Mouse (Mus musculus) hindbrain, embryonic 10.5 days (tissue): Measurements from ENCODE around the gene Resp18. TPM values are rescaled to one million over a fixed set of nuclear protein-coding genes. Genes with fewer than 3 reads are reported as not detected.
A peak's percentile ranks its signal among the peaks of the same experiment; 100 is the strongest.

Experiments used
- DNase-seq: peaks from one replicate; pipeline ENCODE4 v3.0.0-alpha.2; 2017; ENCODE audit warnings: low spot score
- H3K27ac ChIP-seq: fragments of 300-500 bp; sonication (generic); 2 replicates; pipeline ENCODE4 v1.5.1; 2016; ENCODE audit warnings: mild to moderate bottlenecking, moderate library complexity
- H3K27me3 ChIP-seq: fragments of 300-500 bp; sonication (generic); 2 replicates; pipeline ENCODE4 v1.6.1; 2016; ENCODE audit warnings: mild to moderate bottlenecking; ENCODE audit not compliant: poor library complexity, insufficient read depth, severe bottlenecking
- H3K36me3 ChIP-seq: fragments of 300-500 bp; sonication (generic); 2 replicates; pipeline ENCODE4 v1.6.1; 2016; ENCODE audit warnings: mild to moderate bottlenecking, moderate library complexity
- H3K4me1 ChIP-seq: fragments of 300-500 bp; sonication (generic); replicated peaks from 2 replicates; pipeline ENCODE4 v1.6.1; 2016; ENCODE audit warnings: mild to moderate bottlenecking
- H3K4me3 ChIP-seq: fragments of 300-500 bp; sonication (generic); 2 replicates; pipeline ENCODE4 v1.5.1; 2016; ENCODE audit warnings: mild to moderate bottlenecking, moderate library complexity
- H3K9me3 ChIP-seq: fragments of 300-500 bp; sonication (generic); 2 replicates; pipeline ENCODE4 v1.6.1; 2016; ENCODE audit warnings: mild to moderate bottlenecking, moderate library complexity
- WGBS: fragments of 180-500 bp; shearing (Covaris S2); methylation state at CpG from one replicate; pipeline ENCODE4 v1.1.7; 2016; 5-methylcytosine and 5-hydroxymethylcytosine counted together
- polyA plus RNA-seq: library from polyadenylated mRNA; unstranded; fragments of >200 nt; fragmentation: Nextera tagmentation; extraction: Ambion mirVana; gene quantifications from 2 replicates; pipeline ENCODE4 v1.2.1, GENCODE M21; 2016

The Resp18 gene
- polyA plus RNA-seq, 1 experiment from 2014 or later: 22.3 TPM

- Histone ChIP-seq H3K27ac (no peak overlapping the region), H3K4me3 (no peak overlapping the region), H3K36me3 (no peaks in the 10 kb centered on the region), H3K27me3 (no peaks in the 10 kb centered on the region), H3K4me1 (peaks cover 30% of the 10 kb centered on the region), H3K9me3 (no peaks in the 10 kb centered on the region)
- 83% methylated on average over 5 of the region's 5 CpGs for WGBS
- no peak for DNase-seq
Observed at GRCm38 (mm10) chr1:75293331-75293701, 15.1 kb upstream of the Resp18 start.

- no peak for DNase-seq
- Histone ChIP-seq H3K9me3 (no peaks in the 10 kb centered on the region), H3K4me1 (peaks cover 32% of the 10 kb centered on the region), H3K27ac (no peak overlapping the region), H3K4me3 (no peak overlapping the region), H3K27me3 (no peaks in the 10 kb centered on the region), H3K36me3 (no peaks in the 10 kb centered on the region)
- WGBS: 61% methylated on average over 12 of the region's 12 CpGs
Observed at GRCm38 (mm10) chr1:75292476-75293330, 14.5 kb upstream of the Resp18 start.

- H3K4me3 ChIP-seq: no peak overlapping the region
- no peaks in the 10 kb centered on the region for H3K27me3 ChIP-seq
- no peak for DNase-seq
- H3K4me1 ChIP-seq: peaks cover 32% of the 10 kb centered on the region
- H3K9me3 ChIP-seq: no peaks in the 10 kb centered on the region
- no peak overlapping the region for H3K27ac ChIP-seq
- WGBS: 81% methylated on average over 8 of the region's 8 CpGs
- H3K36me3 ChIP-seq: no peaks in the 10 kb centered on the region
Observed at GRCm38 (mm10) chr1:75291321-75291720, 13.1 kb upstream of the Resp18 start.

- no peaks in the 10 kb centered on the region for H3K27me3 ChIP-seq
- H3K4me1 ChIP-seq: peaks cover 32% of the 10 kb centered on the region
- no peak overlapping the region for H3K4me3 ChIP-seq
- no peak for DNase-seq
- H3K9me3 ChIP-seq: no peaks in the 10 kb centered on the region
- H3K36me3 ChIP-seq: no peaks in the 10 kb centered on the region
- H3K27ac ChIP-seq: no peak overlapping the region
Observed at GRCm38 (mm10) chr1:75290582-75290981, 12.4 kb upstream of the Resp18 start.

- Histone ChIP-seq H3K36me3 (no peaks in the 10 kb centered on the region), H3K27ac (peak overlapping the region; percentile 75), H3K4me1 (peaks cover 32% of the 10 kb centered on the region), H3K9me3 (no peaks in the 10 kb centered on the region), H3K27me3 (no peaks in the 10 kb centered on the region), H3K4me3 (no peak overlapping the region)
- DNase-seq: no peak
- 52% methylated on average over 8 of the region's 8 CpGs for WGBS
Observed at GRCm38 (mm10) chr1:75289888-75290431, 11.7 kb upstream of the Resp18 start.

GRCm38 (mm10) chr1:75289376-75289775 is 11.2 kb upstream of the Resp18 start:
- Histone ChIP-seq H3K27me3 (no peaks in the 10 kb centered on the region), H3K4me3 (no peak overlapping the region), H3K9me3 (no peaks in the 10 kb centered on the region), H3K27ac (peak overlapping the region; percentile 75), H3K4me1 (peaks cover 32% of the 10 kb centered on the region), H3K36me3 (no peaks in the 10 kb centered on the region)
- WGBS: 6% methylated on average over 7 of the region's 7 CpGs
- peak; percentile 77 for DNase-seq

- Histone ChIP-seq H3K36me3 (no peaks in the 10 kb centered on the region), H3K27me3 (no peaks in the 10 kb centered on the region), H3K4me3 (no peak overlapping the region), H3K27ac (no peak overlapping the region), H3K9me3 (peaks cover 11% of the 10 kb centered on the region; the same call in 1 of the 2 replicates), H3K4me1 (peaks cover 16% of the 10 kb centered on the region)
- DNase-seq: no peak
- WGBS: 89% methylated on average over 7 of the region's 7 CpGs
Observed at GRCm38 (mm10) chr1:75284911-75285310, 6.7 kb upstream of the Resp18 start.

GRCm38 (mm10) chr1:75283017-75283416 is 4.8 kb upstream of the Resp18 start:
- no peak for DNase-seq

GRCm38 (mm10) chr1:75277195-75278188 is 723 bp downstream of the Resp18 start:
- Histone ChIP-seq H3K4me3 (peak overlapping the region; percentile 40), H3K4me1 (0 out of 2 replicates have a peak, but pooled peaks cover 6% of the 10 kb centered on the region), H3K27me3 (peaks cover 33% of the 10 kb centered on the region), H3K36me3 (no peaks in the 10 kb centered on the region), H3K9me3 (peaks cover 11% of the 10 kb centered on the region; the same call in 1 of the 2 replicates), H3K27ac (0 out of 2 replicates have a peak overlapping the region, but pooled peaks have one; percentile 12)
- DNase-seq: peak; percentile 45
- 4% methylated on average over 23 of the region's 23 CpGs for WGBS

More at GRCm38 (mm10) chr1:75283017-75283416, 4.8 kb upstream of the Resp18 start:
- Histone ChIP-seq H3K36me3 (no peaks in the 10 kb centered on the region), H3K4me3 (no peak overlapping the region), H3K27ac (no peak overlapping the region), H3K9me3 (peaks cover 11% of the 10 kb centered on the region; the same call in 1 of the 2 replicates), H3K4me1 (0 out of 2 replicates have a peak, but pooled peaks cover 4% of the 10 kb centered on the region), H3K27me3 (peaks cover 12% of the 10 kb centered on the region)
- WGBS: 76% methylated on average over 5 of the region's 5 CpGs

GRCm38 (mm10) chr1:75264091-75264880 is 13.9 kb downstream of the Resp18 start, which contains the start of gene Ptprn:
Gene Ptprn, minus strand, starts transcription at chr1:75264502.
- Histone ChIP-seq H3K27me3 (peaks cover 59% of the 10 kb centered on the region), H3K4me3 (peak within 1 kb of the TSS; percentile 54), H3K9me3 (no peaks in the 10 kb centered on the region), H3K4me1 (peaks cover 12% of the 10 kb centered on the region), H3K27ac (peak within 1 kb of the TSS; percentile 64), H3K36me3 (no peaks in the 10 kb centered on the region)
- no peak for DNase-seq
- WGBS: 12% methylated on average over 32 of the region's 32 CpGs

- H3K9me3 ChIP-seq: no peaks in the 10 kb centered on the region
- peak; percentile 71 for DNase-seq
Observed at GRCm38 (mm10) chr1:75262969-75263951, 15.0 kb downstream of the Resp18 start.

More at GRCm38 (mm10) chr1:75262969-75263951, 15.0 kb downstream of the Resp18 start:
- Histone ChIP-seq H3K27me3 (peaks cover 62% of the 10 kb centered on the region), H3K36me3 (no peaks in the 10 kb centered on the region), H3K4me1 (peaks cover 12% of the 10 kb centered on the region), H3K4me3 (peak overlapping the region; percentile 54), H3K27ac (peak overlapping the region; percentile 64; the same call in 1 of the 2 replicates)
- WGBS: 1% methylated on average over 40 of the region's 40 CpGs
